Mouse (Mus musculus) kidney, adult 11 months (tissue): ENCODE results near the gene Gprasp1.
"Not testable (repeated sequence)": the region's sequence is repeated elsewhere in the genome, so short reads cannot be mapped to it uniquely, and the experiment has no call there.

Experiments used
- DNase-seq: peaks from one replicate; pipeline ENCODE4 v3.0.0; 2022

Gene Gprasp1

DNA sequence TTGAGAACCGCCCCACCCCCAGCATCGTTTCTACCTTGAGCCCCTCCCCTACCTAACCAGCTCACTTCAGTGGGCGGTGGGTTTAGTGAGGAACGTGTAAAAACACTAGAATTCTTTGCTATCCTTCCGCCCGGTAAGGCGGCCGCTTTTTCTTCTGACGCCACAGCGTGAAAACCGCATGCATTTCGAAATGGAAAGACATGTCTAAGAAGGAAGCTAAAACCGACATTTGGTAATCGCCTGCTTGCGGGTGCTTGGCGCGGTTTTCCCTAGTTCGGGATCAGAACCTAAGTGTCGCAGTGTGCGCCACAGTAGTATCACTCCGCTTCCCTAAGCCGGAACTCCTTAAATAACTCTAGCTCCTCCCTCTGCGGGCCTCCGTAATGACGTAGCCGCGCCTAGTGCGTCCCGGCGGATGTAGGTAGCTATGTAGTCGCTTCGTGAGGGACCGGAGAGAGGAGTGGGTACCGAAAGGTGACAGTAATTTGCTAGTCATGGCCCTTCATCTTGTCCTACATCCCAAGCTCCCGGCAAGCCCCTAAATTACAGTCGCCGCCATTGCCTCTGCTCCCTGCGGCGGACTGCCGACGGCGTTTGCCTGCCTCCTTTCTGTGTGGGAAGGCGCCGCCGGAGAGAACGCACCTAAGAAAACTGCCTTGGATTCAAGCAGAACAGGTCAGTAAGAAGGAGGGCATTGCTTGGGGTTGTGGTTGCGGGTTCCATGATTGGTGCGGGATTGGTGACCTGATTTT lies at the start of gene Gprasp1, which contains the start of gene Armcx5:
Gprasp1 (plus strand) TSS at position 430 of the 752 bp plus-strand sequence.
Armcx5 (plus strand) TSS at position 430 of the 752 bp plus-strand sequence.
- peak; percentile 88 for DNase-seq

DNA sequence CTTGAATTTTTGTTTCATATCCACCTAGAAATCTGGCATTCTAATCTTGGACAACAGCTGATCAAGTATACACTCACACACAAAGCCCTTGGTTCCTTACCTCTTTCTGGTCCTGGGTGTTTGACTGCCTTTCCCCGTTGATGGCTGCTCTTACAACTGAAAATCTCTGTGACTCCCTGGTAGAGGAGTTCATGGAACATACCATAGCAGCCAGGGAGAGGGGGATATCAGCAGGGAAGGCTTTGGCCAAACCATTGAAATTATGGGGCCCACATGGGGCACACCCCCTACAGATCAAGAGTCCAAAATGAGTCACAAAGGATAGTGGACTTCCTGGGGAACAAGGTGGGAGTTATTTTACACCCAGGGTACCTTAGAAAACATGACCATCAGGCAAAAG lies 48.9 kb upstream of the Gprasp1 start, which contains the start of gene Tcp11x2:
Tcp11x2 (minus strand) TSS at position 158 of the 400 bp plus-strand sequence.
- DNase-seq = no peak

DNA sequence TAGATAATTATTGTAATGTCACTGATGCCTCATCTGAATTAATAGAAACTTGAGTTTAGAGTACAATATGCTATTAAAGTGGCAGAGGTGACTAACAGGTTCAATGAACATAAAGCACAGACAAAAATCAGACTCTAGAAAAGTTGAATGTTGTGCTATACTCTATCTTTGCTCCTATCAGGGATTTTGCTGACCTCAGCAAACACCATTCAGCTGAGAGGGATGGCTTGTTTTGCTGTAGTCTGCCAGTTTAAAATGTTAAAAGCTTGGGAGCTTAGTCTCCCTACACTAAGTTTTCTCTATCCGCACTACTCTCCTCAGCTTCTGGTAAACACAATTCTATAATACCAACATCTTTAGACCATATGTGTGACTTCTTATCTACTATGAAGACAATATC lies 39.4 kb upstream of the Gprasp1 start:
- DNase-seq = no peak

DNA sequence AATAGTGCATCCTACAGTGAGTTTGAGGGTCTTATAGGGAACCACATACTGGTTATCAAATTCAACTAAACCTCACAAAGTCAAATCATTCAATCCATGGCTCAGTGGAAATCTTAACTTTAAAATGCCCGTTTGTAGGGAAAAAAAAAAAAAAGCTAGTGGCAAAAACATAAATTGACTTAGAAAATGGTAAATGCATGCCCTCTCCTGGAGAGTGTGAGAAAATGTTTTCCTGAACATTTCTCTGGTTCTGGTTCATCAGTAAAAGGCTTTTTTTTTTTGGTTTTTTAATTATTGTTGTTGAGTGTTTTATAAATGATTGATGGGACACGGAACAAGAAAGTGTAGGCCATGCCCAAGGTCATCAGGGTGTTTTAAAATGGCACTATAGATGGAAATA lies 38.2 kb upstream of the Gprasp1 start:
- no peak for DNase-seq

DNA sequence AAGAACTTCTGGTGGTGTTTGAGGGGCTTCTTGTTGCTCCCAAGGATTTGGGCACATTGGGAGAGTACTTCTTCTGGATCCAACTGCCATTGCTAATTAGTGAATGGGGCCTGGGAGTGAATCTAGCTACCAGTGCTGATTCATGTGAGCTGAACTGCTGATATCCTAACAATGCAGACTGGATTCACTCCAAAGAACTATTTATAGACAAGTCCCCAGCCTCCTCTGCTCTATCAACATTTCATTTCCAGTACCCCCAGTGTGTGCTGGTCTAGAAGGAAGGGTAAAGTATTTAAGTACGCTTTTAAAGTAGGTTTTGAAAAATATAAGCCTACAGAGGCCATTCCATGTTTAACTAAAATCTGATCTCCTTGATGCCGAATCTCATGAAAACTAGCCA lies 29.7 kb upstream of the Gprasp1 start:
- no peak for DNase-seq

DNA sequence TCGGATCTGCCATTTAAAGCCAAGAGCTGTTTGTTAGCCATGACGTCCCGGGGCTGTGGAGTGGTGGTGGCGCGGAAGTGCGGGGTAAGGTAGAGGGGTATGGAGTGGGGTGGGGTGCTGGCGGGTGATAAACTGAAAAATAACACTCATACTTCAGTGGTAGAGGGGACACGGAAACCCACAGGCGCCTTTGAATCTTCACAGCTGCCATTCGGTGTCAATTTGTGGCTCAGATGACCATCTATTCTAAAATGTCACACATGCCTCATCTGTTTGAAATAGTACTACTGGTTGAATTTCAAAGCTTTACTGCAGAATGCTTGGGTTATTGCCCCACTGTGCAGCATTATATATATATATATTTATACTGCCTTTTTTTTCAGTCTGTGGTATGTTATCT lies 17.4 kb upstream of the Gprasp1 start, which contains the start of gene Tmsb15a:
Tmsb15a (minus strand) TSS at position 101 of the 400 bp plus-strand sequence.
- DNase-seq = no peak

DNA sequence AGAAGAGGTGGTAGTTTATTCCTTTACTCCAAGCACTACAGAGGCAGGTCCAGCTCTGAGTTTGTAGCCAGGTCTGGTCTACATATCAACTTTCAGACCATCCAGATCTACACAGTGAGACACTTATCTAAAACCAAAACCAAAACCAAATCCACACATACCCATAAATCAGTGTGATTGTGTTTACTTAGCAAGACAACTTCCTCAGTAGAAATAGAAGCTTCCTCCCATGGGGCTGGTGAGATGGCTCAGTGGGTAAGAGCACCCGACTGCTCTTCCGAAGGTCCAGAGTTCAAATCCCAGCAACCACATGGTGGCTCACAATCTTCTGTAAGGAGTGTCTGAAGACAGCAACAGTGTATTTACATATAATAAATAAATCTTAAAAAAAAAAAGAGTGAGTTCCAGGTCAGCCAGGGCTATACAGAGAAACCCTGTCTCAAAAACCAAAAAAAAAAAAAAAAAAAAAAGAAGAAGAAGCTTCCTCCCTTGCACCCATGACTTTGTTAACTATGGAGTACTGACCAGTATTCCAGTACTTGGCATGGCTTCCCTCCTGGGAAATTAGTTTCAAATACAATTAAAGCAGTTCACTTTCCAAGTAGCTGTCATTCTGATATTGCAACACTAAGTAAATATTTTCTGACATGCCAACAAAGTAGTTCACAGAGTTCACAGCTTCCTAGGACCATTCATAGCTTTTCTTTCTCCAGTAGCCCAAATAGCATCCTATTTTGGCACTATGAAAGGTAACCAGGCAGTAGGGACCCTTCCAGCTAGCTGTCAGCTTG lies 3.6 kb upstream of the Gprasp1 start:
- no peak for DNase-seq

DNA sequence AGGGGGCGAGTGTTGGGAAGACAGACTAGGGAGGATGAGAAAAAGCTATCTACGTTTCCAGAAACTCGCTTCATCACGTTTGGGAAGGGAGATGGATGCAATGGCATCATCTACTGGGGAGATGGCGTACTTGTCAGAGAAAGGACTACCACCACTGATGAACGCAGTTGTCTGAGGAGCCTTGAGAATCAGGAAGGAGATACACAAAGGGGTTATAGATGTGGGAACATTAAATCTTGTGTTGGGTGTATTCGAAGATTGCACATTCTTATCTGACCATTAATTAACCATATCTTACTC lies 473 bp downstream of the Gprasp1 start:
- no peak for DNase-seq

DNA sequence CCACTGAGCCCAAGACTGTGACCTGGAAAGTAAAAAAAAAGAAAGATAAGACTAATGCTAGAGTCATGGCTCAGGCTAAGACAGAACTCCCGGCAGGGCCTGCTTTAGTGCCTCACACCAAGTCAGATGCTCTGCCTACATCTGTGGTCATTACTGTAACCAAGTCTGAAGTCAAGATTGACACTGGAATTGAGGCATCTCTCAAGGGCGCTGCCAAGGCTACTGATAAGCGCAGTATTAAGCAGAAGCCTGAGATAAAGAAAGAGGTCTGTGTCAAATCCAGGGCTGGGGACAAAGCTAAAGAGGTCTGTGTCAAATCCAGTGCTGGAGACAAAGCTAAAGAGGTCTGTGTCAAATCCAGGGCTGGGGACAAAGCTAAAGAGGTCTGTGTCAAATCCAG lies 2.8 kb downstream of the Gprasp1 start:
- DNase-seq = not testable (repeated sequence)

DNA sequence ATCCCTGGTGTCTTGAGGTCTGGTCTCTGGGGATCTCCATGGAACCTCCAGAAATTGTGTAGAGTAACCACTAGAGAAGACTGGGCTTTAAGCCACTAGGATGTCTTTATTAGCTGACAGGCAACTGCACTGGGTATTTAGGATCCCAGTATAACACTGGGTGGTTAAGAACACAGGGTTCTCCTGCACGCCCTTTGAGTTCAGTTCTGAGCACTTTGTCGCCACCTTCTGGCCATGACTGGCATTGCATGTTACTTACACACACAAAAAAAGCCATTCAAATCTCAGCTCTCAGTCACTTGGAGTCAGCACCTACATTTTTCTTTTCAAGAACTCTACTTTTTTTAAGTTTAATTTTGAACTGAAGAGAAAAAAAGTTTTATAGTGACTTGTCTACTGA lies 10.3 kb downstream of the Gprasp1 start:
- peak; percentile 45 for DNase-seq

DNA sequence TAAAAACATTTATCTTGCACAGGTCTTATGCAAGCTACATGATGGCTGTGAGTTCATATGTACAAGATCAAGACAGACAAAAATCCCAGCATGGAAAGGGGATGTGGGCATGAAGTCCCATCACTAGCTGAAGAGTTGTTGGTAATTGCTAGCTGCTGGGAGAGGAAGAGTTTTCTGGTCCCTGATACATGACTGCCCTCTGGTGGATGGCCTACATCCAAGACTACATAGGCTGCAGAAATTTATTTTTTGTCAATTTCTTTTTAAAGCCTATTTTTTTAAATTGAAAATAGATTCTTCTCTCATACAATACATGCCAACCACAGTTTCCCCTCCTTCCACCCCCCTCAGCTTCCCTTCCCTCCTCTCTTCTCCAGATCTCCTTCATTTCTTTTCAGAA lies 19.2 kb downstream of the Gprasp1 start:
- no peak for DNase-seq

DNA sequence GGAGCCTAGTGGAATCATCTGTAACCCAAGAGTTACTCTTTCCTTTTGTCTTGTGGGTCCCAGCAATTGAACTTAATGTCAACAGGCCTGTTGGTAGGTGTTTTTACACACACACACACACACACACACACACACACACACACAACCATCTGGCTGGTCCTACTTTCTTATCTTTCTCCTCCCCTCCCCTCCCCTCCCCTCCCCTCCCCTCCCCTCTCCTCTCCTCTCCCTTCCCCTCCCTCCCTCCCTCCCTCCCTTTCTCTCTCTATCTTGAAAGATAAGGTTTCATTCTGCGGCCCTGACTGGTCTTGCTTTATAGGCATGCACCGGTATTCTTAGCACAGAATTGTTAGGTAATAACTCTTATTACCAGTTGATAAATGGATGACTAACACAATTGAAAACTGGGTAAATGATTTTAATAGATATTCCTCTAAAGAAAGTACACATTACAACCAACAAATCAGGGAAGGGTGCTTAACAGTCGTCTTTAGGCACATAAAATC lies 25.6 kb downstream of the Gprasp1 start:
- no peak for DNase-seq

DNA sequence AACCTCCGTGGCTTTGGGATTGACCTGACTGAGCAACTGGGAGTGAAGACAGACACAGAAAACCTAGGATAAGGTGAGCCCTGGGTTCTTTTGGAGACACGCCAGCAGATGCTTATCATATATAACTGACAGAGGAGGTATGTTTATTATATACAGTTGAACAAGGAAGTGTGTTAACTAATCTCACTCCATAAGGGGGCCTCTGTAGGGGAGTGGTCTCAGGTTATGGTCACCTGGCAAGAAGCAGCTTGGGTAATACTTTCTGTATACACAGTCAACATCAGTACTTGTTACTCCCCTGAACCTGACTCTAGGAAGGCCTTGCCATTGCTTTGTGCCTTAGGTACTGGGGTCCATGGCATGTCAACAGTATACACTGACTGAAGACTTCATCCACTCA lies 26.0 kb downstream of the Gprasp1 start:
- no peak for DNase-seq

DNA sequence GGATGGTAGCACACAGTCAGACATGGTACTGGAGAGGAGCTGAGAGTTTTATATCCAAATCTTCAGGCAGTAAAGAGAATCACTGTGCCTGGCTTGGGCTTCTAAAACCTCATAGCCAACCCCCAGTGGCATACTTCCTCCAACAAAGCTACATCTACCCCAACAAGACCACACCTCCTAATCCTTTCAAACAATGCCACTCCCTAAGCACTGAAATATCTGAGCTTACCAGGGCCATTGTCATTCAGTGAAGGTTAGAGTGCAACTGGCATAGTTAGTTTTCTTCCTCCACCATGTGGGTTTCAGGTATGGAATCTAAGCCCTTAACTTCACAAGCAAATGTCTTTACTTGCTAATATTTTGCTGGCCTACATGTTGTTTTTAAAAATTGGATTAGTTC lies 49.0 kb downstream of the Gprasp1 start:
- no peak for DNase-seq

DNA sequence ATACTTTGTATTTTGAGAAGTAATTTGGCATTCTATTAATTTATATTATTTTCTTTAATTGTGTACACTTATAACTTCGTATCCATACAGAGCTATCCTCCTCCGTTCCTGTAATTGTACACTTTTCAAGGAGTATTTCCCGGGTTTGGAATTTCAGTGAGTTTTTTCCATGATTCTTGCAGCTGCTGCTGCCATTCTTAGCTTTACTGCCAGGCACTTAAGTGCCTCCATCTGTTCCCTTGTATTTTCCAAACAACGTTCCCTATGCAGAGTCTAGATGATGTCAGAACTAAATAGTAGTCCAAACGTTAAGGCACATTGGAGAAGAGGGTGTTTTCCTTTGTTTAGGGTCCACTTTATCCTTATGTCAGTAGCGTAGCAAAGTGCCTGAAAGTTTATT lies 49.8 kb downstream of the Gprasp1 start:
- DNase-seq = no peak

DNA sequence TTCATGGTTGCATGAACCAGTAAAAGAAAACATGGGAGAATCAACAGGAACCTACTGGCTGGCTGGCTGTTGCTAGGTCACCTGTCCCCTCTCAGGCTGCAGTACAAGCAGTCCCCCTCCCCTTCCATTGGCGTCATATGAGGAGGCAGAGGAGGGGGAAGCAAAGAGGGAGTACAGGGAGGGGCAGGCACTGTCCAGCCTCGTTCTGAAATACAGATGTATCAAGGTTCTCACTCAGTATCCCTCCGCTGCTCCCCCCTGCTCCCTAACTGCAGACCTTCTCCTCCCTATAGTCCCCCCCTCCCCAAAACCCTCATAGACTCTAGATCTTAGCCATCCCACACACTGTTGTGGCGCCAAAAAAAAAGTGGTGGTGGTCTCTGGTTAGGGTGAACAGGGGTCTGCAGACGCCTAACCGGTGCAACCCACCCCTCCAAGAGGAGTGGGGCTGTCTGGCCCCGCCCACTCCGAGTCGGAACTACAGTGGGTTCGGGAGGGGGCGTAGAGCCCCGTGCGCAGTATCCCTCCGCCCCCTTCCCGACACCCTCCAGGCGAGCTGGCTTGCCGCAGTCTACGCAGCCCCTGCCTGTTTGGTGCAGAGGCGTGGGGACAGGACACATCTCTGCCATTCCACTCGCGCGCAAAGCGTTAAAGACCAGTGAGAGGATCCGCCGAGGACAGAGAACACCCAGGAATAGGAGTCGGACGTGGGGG lies 53.2 kb downstream of the Gprasp1 start:
- DNase-seq = peak; percentile 24

DNA sequence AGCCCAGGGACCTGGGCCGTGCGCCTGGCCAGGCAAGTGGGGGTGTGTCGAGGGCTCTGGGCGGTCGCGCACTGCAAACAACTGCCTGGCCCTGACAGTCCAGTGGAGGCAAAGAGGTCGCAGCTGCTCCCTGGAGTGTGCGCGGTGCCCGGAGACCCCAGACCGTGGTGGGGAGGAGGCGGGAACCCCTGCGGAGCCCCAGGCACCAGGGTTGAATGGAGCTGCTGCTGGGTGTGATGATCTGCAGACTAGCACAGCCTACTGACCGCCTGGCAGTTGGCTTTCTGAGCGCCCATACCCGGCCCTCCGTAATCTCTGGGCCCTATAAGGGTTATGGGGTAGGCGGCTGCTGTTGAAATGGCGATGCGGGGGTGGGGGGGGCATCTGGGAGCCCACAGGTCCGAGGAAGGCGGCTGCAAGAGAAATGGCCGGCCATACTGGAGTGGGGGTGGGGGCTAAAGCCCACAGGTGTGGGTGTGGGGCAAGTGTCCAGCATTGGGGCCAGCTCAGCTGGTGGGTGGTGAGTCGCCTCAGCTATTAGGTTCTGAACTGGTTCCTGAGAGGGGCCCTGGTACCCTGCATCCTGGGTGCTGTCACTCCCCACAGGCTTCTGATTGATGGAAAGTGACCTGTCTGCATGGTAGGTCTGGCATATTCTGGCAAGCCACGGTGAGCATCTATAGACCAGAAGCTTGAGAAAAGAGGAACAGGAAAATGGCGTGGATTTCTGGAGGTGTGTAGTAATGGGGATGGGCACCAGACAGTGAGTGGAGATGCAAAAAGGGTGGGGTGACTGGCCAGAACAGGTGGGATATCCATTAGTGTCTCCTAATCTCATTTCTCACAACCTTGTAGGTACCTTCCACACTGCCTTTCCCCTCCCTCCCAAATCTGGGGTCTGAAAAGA lies 54.0 kb downstream of the Gprasp1 start:
- DNase-seq = not testable (repeated sequence)

DNA sequence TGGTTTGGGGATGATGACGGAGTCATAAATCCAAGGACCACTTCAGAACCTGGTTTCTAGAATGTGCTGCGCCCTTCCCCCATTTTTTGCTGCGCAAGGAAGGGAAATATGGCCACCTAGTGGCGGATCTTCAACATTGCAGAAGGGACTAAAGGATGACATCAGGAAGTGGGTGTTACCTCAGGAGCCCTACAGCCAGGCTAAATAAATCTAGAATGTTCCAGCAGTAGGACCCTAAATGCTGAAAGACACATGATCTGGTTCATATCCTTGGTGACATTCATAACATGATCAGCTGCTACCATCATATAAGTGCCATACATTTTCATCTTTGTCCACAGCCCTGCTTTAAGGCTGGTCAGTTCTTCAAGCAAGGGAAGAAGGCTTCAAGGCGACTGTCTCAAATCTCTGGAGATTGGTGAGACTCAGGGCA lies 54.7 kb downstream of the Gprasp1 start, which contains the start of gene Bhlhb9:
Bhlhb9 (plus strand) TSS at position 383 of the 433 bp plus-strand sequence.
- DNase-seq = peak; percentile 19

DNA sequence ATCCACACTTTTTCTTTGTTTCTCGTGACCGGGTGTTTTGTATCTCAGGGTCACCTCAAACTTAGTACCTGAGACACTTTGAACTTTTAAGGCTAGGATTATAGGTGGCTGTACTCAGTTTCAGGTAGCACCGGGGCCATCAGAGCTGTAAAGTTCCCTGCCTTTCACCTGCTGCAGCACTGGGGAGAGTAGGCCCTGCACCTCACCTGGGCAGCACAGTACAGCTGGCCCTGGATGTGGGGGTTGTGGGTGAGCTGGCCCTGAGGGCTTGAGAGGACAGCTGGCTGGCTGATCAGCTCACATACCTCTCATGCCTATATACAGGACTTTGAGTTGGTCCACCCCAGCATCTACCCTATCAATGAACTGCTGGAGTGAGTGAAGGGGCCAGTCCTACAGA lies 61.6 kb downstream of the Gprasp1 start:
- DNase-seq = no peak

DNA sequence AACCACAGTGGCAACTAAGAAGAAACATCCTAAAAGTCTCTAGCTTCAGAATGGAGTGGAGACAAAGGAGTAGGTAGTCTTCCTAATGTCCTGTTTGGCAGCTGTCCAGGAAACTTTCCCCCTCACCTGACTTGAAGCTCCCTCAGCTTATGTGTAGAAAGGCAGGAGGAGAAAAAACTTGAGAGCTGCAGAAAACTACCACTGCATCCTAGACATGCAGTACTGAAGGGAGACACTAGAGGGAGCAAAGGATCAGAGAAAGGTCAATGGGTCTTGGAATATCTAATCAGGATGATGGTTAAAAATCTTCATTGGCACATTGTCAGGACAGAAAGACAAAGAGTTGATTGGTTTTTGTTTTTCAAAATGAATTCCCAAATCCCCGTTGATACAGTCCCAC lies 63.2 kb downstream of the Gprasp1 start:
- no peak for DNase-seq

DNA sequence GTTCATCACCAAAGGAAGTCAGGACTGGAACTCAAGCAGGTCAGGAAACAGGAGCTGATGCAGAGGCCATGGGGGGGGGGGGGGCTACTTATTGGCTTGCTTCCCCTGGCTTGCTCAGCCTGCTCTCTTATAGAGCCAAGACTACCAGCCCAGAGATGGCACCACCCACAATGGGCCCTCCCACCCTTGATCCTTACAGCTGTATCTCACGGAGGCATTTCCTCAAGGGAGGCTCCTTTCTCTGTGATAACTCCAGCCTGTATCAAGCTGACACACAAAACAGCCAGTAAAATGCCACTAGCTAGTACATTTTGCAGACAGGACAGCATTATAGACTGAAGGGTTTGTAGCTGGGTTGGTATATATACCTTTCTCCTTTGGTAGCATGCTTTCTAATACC lies 93.4 kb downstream of the Gprasp1 start:
- not testable (repeated sequence) for DNase-seq

DNA sequence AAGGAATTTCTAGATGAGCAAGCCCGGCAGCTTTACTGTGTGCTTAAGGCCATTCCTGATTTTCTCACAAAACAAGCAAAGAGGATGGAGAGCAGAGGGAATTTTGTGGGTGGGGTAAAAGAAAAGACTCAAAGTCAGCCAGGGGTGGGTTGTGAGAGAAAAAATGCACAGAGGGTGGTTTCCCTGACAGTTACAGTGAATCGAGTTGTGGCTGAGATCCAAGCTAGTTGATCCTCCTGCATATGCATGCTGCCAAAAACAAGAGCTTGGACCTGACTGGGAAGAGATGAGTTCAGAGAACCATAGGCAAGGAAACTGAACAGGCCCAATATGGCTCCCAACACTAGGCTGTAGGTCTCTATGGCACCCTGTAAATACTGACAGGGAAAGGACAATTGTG lies 95.4 kb downstream of the Gprasp1 start:
- DNase-seq = no peak
